Mouse (Mus musculus) stomach, embryonic 16.5 days (tissue): ENCODE data around the gene Scgb1b19. TPM values are rescaled to one million over a fixed set of nuclear protein-coding genes. Genes with fewer than 3 reads are reported as not detected.
"Not testable (repeated sequence)": the region's sequence is repeated elsewhere in the genome, so short reads cannot be mapped to it uniquely, and the experiment has no call there.

ENCODE experiments used
- ATAC-seq: fragments of 200-750 bp; cut with Nextera tagmentation; 2 replicates; pipeline ENCODE4 v1.8.0; 2017; ENCODE audit warnings: moderate number of reproducible peaks, moderate TSS enrichment; ENCODE audit not compliant: insufficient read depth, low FRiP score
- H3K27ac ChIP-seq: fragments of 300-500 bp; sonication (generic); 2 replicates; pipeline ENCODE4 v1.5.1; 2014; ENCODE audit warnings: low read length
- H3K27me3 ChIP-seq: fragments of 300-500 bp; sonication (generic); 2 replicates; pipeline ENCODE4 v1.6.1; 2014; ENCODE audit warnings: low read length, control low read depth, mixed read lengths; ENCODE audit not compliant: control insufficient read depth, insufficient read depth
- H3K36me3 ChIP-seq: fragments of 300-500 bp; sonication (generic); 2 replicates; pipeline ENCODE4 v1.6.1; 2014; ENCODE audit warnings: low read length; ENCODE audit not compliant: control insufficient read depth, insufficient read depth
- H3K4me1 ChIP-seq: fragments of 300-500 bp; sonication (generic); 2 replicates; pipeline ENCODE4 v1.6.1; 2014; ENCODE audit warnings: low read length, control low read depth, mixed read lengths; ENCODE audit not compliant: control insufficient read depth, insufficient read depth
- H3K4me2 ChIP-seq: fragments of 300-500 bp; sonication (generic); 2 replicates; pipeline ENCODE4 v1.6.1; 2014; ENCODE audit warnings: low read depth, low read length, mixed read lengths
- H3K4me3 ChIP-seq: fragments of 300-500 bp; sonication (generic); replicated peaks from 2 replicates; pipeline ENCODE4 v1.5.1; 2014; ENCODE audit warnings: mild to moderate bottlenecking, low read length
- H3K9ac ChIP-seq: fragments of 300-500 bp; sonication (generic); 2 replicates; pipeline ENCODE4 v1.6.1; 2014; ENCODE audit warnings: low read length
- H3K9me3 ChIP-seq: fragments of 300-500 bp; sonication (generic); replicated peaks from 2 replicates; pipeline ENCODE4 v1.6.1; 2016; ENCODE audit warnings: low read length, control low read depth; ENCODE audit not compliant: control insufficient read depth
- WGBS: fragments of 180-500 bp; shearing (Covaris S2); extraction: QIAGEN DNeasy Blood & Tissue Kit; methylation state at CpG from one replicate; pipeline ENCODE4 v1.1.7; 2014; 5-methylcytosine and 5-hydroxymethylcytosine counted together
- polyA plus RNA-seq: library from polyadenylated mRNA; unstranded; fragments of >200 nt; fragmentation: Nextera tagmentation; extraction: Ambion mirVana; gene quantifications from 2 replicates; pipeline ENCODE4 v1.2.1, GENCODE M21; 2015

Scgb1b19 gene
- polyA plus RNA-seq: not detected in 2 replicates

GRCm38 (mm10) chr7:33286991-33287390 is at the start of gene Scgb1b19:
TSS of gene Scgb1b19 (plus strand) at chr7:33287291.
- H3K9me3 ChIP-seq, H3K4me2 ChIP-seq, H3K27ac ChIP-seq, H3K9ac ChIP-seq, H3K36me3 ChIP-seq, H3K4me1 ChIP-seq, H3K27me3 ChIP-seq, H3K4me3 ChIP-seq, ATAC-seq: not testable (repeated sequence)
- WGBS: 73% methylated on average over 2 of the region's 3 CpGs

- not testable (repeated sequence) for H3K9ac ChIP-seq, H3K9me3 ChIP-seq, H3K27ac ChIP-seq, H3K4me2 ChIP-seq, ATAC-seq, H3K4me1 ChIP-seq, H3K4me3 ChIP-seq, H3K36me3 ChIP-seq, H3K27me3 ChIP-seq
Measured at GRCm38 (mm10) chr7:33280238-33280637, 6.9 kb upstream of the Scgb1b19 start, which contains the start of gene Scgb2b19. TSS of gene Scgb2b19 (minus strand) at chr7:33280338.

Other genes with a start within 250 kb of the Scgb1b19 start
- gene Scgb2b17, start 230.7 kb upstream of the Scgb1b19 start, polyA plus RNA-seq: not detected in 2 replicates
- not detected in 2 replicates for gene Scgb1b17, start 223.8 kb upstream of the Scgb1b19 start, polyA plus RNA-seq
- gene Scgb2b18, start 113.4 kb upstream of the Scgb1b19 start, polyA plus RNA-seq: not detected in 2 replicates
- gene Scgb1b18, start 101.7 kb upstream of the Scgb1b19 start, polyA plus RNA-seq: not detected in 2 replicates
- not detected in 2 replicates for gene Scgb2b19, start 7.0 kb upstream of the Scgb1b19 start, polyA plus RNA-seq
- not detected in 2 replicates for gene Scgb2b20, start 79.0 kb downstream of the Scgb1b19 start, polyA plus RNA-seq
- gene Scgb1b20, start 85.9 kb downstream of the Scgb1b19 start, polyA plus RNA-seq: not detected in 2 replicates
- not detected in 2 replicates for gene Scgb2b21, start 233.2 kb downstream of the Scgb1b19 start, polyA plus RNA-seq